Mouse (Mus musculus) retina, postnatal 1 day (tissue): ENCODE measurements around the gene Zdhhc9.
"Not testable (repeated sequence)": the region's sequence is repeated elsewhere in the genome, so short reads cannot be mapped to it uniquely, and the experiment has no call there.

Experiments used
- DNase-seq: peaks from one replicate; pipeline ENCODE4 v3.0.0-alpha.2; 2012

Gene Zdhhc9

DNA sequence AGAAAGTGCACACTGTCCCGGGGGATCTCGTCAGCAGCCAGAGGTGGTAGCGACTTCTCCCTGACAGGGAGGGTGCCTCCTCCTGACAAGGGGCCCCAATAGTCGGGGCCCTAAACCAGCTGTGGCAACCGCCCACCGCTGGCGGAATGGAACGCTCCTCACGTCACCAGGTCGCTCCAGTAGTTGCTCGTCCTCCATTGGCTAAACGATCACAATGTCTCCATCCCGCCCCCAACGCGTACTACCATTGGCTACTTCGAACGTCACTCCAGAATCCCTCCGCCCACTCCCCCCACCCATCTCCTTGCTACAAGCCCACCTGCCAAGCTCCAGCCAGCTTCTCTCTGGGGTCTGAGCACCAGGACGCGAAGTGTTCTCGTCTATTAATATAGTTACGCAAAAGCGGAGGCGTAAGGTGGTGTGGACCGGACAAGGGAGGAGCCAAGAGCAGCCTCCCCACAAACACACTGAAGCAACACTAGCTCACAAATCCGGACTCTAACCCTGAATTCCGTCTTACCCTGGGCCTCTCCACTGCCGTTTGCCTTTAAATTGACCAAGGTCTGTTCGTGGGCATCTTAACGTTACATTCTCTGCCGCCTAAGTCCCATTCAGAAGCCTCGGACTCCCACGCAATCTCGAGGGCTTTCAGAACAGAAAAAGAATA, at the start of gene Zdhhc9:
Gene Zdhhc9, minus strand, starts transcription at position 360 of the 667 bp plus-strand sequence.
- peak; percentile 93 for DNase-seq

DNA sequence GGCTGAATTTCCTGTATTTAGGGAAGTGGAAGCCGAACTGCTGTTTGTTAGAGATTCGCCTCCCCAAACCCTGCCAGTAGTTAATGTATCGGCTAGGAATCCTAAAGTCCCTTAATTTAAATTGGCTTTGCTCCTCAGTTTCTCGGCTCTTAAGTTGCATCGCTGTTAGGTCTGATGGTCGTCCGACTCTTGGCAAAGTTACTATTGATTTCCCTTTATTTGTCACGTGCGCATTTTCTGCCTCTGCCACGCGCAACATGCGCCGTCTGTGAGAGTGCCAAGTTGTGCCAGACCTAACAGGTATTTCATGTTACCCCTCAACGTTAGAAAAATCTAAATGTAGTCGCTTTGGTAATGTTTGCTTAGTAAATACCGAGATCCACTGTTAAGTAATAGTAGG, 48.3 kb upstream of the Zdhhc9 start:
- DNase-seq, result no peak

DNA sequence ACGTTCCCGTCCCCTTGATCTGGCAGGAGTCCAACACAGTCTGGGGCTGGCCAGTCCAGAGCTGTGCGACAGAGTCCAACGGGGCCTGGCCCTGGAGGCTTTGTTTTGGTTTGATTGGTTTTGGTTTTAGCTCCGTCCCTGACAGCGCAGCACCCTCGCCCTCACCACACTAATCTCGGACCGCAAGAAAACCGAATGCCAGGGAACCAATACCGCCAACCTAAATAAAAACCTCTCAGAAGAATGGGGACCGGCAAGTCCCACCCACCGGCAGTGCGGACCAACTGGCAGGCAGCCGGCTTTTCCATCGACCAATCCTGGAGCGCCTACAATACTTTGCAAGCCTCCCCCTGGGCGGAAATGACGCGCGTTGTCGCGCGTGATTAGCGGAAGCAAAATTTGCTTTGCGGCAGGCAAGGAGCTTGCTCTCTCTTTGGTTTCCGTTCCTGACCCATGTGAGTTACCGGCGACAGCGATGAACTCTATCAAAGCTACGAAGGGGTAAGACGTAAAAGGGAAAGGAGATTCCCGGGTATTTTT, 47.9 kb upstream of the Zdhhc9 start, which contains the start of gene Utp14a:
Gene Utp14a, plus strand, starts transcription at position 395 of the 540 bp plus-strand sequence.
- DNase-seq, result peak; percentile 97

DNA sequence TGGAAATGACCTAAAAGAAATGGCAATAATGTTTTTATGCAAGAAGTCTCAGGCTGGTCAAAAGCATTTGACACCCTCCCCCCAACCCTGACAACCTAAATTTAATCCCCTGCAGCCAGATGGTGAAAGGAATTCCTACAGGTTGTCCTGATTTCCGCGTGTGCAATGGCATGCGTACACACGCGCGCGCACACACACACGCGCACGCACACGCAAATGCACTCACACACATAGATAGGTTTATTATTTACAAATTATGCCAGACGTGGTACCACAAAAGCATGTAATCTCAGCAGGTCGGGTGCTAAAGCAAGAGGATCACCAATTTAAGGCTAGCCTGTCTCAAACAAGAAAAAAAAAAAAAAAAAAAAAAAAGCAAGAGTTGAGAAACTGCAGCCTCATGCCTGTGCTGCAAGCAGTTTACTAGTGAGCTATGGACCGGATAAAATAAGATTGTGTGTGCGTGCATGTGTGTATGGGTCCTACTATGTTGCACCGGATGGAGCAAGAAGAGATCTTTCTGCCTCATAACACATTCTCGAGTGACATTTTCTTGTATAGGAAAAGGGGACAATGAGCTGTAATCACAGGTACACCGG, 47.3 kb upstream of the Zdhhc9 start:
- DNase-seq, result peak; percentile 26

DNA sequence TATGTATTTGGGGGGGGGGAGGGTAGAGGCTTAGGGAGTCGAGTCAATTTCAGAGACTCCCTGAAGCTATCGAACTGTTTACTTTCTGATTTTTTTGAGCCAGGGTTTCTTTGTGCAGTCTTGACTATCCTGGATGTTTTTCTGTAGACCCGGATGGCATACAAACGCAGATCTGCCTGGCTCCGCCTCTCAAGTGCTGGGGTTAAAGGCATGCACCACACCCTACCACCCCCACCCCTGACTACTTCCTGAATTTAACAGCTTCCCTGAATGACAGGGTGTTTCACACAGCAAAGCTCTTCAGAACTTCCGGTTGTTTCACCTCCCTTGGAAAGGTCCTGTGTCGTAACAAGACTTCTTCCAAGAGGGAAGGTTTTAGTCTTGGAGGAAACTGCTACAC, 25.7 kb upstream of the Zdhhc9 start:
- DNase-seq, result no peak

DNA sequence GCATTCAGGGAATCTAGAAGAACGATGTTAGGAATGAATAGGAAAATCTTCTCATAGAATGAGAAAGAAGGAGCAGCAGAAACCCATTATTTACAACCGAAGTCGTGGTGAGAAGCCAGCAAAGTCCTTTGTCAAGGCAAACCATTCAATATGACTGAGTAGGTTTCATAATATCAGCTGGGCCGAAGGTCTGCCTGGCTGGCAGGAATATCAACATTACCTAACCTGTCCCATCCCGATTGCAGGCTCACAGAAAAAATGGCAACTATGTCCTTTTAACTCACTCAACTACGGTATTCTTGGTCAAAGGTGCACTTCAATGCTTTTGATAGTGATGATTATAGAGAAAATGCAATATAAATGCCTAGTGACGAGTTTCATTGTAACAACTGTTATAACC, 17.5 kb upstream of the Zdhhc9 start:
- DNase-seq, result no peak

DNA sequence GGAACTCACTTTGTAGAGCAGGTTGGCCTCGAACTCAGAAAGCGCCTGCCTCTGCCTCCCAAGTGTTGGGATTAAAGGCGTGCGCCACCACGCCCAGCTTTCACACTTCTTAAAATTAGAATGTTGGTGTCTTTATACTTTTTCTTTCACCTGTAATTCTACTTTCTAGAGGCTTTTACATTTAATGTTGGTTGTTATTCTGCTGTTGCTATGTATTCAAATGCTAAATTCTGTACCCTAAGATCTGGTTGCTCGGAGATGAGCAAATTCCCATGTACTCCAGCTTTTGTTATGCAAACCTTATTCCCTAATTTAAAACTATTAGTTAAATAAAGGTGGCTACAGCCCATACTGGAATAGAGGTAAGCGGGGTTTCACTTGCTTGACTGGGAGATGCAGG, 14.0 kb upstream of the Zdhhc9 start:
- DNase-seq, result no peak

DNA sequence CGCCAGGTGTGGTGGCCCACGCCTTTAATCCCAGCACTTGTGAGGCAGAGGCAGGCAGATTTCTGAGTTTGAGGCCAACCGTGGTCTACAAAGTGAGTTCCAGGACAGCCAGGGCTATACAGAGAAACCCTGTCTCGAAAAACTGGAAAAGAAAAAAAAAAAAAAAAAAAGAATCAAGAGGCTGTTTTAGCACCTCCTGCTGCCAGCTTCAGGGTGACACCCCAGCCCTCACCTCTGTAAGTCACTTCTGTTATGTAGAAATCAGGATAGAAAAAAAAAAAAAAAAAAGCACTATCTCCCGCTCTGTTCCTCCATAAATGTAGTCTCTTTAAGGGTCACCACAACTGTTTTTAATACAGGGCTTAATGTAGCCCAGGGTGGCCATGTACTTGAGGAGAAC, 10.8 kb upstream of the Zdhhc9 start:
- no peak for DNase-seq

DNA sequence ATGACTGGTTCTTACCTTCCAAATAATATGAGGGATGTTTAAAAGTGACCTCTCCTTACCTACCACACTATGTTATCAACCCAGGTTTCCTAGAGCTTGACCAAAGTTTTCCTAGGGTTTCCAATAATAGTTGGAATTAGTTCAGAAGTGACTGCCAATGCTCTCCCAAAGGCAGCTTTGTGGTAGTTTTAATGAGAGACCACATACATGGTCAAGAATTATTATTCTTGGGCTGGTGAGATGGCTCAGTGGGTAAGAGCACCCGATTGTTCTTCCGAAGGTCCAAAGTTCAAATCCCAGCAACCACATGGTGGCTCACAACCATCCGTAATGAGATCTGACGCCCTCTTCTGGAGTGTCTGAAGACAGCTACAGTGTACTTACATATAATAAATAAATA, 1.1 kb upstream of the Zdhhc9 start:
- not testable (repeated sequence) for DNase-seq

DNA sequence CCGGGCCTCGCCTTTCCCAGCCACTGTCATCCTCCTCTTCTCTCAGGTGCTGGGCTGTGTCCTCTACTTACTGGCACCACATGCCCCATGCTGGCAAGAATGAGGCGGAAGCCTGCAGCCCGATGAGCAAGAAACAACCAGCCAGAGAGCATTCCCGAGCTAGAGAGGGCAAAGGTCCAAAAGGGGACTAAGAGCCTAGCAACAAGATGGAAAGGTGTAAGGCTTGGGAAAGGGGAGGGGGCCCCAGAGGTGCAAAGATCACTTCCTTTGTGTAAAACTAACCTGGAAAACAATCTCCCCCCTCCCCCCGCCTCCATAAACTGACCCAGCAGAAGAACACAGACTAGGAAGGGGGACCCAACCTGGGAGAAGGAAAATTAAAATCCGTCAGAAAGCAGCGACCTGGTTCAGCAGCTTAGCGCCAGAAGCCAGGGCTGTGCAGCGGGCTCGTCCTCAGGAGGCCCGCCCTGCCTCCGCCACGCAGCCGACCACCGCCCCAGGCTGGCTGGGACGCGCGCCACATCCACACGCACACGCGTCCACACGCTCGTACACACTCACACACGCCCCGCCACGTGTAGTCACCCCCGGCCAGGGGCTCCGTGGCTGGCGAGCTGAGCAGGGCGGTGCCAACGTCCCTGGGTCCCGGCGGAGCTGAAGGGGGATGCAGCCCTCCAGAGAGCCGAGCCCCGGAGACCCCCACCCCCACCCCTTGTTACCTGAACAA, 754 bp downstream of the Zdhhc9 start:
- peak; percentile 67 for DNase-seq

DNA sequence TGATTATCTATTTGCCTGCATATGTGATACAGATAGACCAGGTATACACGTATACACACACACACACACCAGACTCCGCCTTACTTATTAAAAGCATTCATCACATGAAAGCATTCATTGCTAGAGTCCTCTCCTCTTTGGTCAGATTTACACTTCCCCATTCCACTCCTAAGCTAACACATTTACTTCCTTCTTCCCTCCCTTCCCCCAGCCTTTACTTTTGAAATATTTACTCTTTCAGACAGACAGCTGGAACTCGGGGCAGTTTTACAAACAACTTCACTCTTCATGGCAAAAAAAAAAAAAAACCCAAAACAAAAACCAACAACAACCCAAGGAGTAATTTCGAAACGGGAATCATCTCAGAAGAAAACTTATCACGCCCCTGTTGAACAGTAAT, 4.2 kb downstream of the Zdhhc9 start:
- DNase-seq, result no peak

DNA sequence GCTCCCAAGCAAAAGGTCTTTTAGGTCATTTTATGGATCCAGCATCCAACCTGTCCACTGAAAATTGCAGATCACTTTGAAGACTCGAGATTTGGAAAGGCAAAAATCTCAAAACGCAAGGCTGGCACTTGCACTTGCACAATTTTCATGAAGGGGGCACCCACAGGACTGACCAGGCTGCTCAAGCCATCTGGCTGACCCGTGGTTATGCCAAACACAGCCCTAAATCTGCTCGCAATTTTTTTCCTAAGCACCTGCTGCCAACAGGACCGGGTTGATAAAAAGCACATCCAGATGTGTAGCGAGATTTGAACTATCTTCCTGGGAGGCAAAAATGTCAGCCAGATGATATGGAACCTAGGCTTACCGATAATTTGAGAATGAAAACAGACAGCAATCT, 4.9 kb downstream of the Zdhhc9 start:
- no peak for DNase-seq

DNA sequence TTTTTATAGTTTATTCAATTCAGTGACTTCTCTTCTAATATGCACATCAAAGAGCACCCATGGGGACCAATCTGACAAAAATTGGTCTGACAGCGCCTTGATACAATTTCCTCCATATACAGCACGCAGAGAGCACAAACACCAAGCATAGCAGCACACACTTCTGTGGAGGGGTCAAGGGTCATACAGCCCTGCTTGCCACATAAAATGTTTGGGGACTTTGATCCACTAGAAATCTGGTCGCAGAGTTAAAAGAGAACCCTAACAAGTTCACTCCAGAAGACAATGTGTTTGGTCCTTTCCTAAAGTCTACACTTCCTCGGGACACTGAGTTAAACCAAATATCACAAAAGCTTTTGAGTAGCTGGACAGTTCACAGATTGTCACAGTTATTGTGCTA, 5.7 kb downstream of the Zdhhc9 start:
- DNase-seq, result no peak

DNA sequence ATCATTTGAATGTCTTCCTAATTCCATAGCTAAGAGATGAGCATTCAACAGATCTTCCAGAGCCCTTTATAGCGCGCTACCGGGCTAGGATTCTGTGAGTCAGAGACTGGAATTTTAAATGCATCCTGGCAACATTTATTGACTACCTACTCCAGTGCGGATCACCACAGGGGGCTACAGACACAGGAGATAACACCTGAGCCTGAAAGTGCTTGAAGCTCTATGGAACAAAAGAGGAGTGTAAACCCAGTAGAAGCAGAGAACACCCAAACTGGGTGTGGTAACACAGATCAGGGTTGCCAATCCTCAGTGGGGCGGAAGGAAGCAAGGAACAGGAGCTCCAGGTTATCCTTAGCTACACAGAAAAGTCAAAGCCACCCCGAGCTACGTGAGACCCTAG, 6.2 kb downstream of the Zdhhc9 start:
- no peak for DNase-seq

DNA sequence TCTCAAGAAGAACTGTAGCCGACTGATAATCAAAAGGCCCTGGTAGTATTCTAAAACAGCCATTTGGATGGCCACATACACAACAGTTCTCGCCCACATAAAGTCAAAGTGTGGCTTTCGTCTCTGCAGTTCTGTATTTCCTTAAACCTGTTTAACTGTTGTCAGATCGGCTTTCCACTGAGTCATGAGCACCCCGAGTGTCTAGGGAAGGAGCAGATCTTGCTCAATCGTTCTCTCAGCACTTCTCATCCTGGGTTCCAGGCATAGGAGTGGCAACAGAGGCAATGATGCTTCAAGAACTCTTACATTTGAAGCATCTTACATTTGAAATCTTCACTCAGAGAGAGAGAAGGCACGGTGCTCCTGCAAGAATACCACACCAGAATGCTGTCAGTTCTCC, 6.7 kb downstream of the Zdhhc9 start:
- no peak for DNase-seq

DNA sequence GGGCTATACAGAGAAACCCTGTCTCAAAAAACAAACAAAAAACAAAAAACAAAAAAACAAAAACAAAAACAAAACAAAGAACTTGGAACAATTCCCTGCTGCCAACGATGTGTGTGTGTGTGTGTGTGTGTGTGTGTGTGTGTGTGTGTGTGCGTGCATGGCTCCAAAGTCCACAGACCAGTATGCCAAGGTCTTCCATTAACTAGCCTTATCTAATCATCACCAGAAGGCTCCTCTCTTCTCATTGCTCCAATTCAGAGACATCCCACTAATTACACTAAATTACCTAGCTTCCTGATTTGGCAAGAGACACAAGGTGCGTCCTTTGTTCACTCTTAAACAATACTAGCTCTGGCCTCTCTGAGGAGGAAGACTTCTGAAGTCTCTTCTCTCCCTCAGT, 8.0 kb downstream of the Zdhhc9 start:
- no peak for DNase-seq

DNA sequence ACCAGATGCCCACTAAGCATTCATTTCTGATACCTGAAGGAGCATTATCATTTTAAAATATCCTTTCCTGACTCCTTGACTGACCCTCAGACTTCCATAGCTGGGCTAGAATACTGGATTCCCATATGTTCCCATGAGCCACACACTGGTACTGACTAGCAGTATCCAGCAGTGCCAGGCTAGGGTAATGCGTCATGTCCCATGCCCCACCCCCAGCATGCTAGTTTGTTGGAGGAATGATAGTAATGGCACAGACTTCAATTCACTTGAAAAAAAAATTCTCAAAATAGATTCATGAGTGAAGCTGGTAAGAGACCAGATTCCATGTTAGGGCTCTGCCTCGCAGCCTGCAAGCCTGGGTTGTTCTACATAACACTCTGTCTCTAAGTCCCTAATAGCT, 9.7 kb downstream of the Zdhhc9 start:
- no peak for DNase-seq

DNA sequence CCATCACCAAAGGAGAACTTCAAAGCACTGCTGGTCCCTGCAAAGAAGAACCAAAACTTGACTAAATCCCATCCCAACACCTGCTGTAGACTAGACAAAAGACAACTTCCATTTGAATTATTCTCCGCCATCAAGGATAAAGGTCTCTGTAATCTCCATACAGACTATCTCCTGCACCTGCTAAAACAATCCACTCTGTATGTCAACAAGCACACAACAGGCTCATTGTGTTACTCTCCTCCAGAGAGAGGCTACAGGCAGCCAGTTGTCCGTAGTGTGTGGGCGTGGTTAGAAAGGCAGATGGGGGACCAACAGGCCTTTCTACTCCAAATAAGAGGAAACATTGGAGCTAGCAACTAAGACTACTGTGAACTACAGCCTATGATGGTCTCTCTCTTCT, 10.8 kb downstream of the Zdhhc9 start:
- DNase-seq, result no peak

DNA sequence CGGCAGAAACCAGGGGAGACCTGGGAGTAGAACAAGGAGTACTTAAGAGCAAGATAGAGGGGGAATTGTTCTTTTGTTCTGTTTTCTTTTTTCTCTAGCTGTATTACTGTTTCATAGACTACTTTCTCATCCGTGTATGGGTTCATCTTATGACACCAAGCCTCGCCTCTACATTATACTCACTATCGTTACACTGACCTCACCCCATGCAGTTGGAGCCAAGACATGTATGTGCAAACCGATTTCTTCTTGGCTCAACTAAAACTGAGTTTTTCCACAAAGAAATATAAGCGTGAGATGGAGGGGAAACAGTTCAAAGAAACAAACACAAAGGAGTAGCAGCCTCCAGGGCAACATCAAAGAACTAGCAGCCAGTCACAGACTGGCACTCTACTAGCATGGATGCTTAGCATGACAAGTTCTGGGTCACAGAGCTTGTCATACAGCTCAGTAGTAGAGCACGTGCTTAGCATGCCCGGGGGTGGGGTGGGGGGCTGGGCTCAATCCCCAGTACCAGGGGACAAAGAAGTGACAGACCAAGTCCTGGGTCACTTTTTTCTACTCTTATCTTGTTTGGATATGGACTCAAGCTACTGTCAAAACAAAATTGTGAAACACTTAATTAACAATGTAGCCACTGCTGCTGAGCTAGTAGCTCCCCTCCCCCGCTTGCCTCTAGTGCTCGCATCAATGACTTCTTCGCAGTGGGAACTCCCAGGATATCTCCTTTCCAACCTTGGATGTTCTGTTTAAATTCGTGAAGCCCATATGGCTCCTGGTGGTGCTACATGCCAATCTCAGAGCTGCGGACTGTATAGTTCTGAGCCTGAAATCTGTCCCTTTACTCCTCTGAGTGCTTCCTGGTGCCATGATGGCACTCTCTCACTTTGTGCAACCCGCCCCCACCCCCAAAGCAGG, 15.2 kb downstream of the Zdhhc9 start:
- peak; percentile 35 for DNase-seq

DNA sequence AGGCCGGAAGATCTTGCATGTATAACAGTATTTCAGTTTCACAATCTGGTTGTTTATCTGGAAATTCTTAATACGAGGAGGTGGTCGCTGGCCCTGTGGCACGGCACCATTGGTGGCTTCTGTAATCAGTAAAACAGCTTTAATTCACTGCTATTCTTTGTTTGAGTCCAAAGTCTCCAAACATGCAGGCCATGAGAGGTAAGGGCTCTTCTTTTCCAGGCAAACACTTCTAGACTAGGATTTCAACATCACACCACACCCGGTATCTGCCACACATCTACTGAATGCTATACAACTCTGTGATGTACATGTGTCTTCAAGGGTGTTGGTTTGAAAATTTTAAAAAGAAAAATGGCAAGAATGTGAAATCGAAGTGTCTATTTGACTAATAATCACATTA, 17.4 kb downstream of the Zdhhc9 start:
- DNase-seq, result no peak

DNA sequence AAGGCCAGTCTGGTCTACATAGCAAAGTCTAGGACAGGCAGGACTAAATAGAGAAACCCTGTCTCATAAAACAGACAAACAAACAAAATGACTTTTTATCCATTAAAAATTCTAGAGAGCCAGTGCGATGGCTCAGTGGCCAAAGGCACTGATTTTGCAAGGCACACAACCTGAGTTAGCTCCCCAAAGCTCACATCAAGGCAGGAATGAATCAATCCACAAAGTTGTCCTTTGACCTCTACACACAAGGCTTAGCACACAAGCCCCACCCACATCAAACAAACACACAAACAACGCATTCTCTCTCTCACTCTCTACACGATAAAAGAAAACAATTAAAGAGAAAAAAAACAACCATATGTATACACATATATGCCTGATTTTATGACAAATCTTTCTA, 24.0 kb downstream of the Zdhhc9 start:
- DNase-seq, result no peak

DNA sequence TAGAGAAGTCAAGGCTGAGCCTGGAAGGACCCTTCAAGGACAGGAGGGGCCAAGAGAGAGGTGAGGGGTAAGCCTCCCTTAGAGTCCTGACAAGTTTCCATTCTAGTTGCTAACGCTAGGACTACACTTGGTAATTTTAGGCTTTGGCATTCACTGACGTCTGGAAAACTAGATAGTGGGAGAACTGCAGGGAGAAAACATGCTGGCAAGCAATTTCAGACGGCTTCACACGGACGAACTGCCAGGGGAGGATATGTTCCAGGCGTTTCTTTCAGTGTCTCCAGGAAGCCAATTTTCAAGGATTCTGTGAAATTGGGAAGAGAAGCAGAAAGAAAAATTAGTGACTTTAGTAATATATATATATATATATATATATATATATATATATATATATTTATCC, 26.8 kb downstream of the Zdhhc9 start:
- DNase-seq, result no peak

DNA sequence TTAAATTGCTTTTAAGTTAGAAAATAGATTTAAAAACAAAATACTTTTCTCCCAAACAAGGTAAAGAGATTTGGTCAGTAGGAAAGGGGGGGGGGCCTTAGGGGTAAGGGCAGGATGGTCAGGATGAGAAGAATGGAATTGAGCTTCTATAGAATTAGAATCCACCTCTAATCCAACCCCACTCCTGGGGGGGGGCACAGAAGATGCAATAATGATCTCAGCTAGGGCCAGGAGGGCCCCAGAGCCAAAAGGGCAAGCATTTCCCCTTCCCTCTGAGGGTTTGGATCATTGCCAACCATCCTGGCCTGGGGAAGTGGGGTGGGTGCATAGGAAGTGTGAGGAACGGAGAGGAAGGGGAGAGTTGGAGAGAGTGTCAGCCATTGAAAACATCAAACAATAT, 38.3 kb downstream of the Zdhhc9 start:
- DNase-seq, result no peak
